Mouse (Mus musculus) megakaryocyte, embryonic 14.5 days (primary cell): Measurements from ENCODE around the gene Tbc1d14. TPM values are rescaled to one million over a fixed set of nuclear protein-coding genes. Genes with fewer than 3 reads are reported as not detected.

ENCODE experiments used
- H3K27me3 ChIP-seq: replicated peaks from 2 replicates; pipeline ENCODE3; 2012; ENCODE audit warnings: inconsistent platforms
- H3K36me3 ChIP-seq: replicated peaks from 2 replicates; pipeline ENCODE3; 2012; ENCODE audit warnings: low read length, inconsistent platforms, mixed read lengths
- H3K4me1 ChIP-seq: 2 replicates; pipeline ENCODE4 v1.6.1; 2012; ENCODE audit warnings: inconsistent platforms
- H3K4me3 ChIP-seq: replicated peaks from 2 replicates; pipeline ENCODE3; 2012; ENCODE audit warnings: moderate library complexity, mild to moderate bottlenecking, inconsistent platforms
- H3K9me3 ChIP-seq: 2 replicates; pipeline ENCODE4 v1.6.1; 2012; ENCODE audit warnings: inconsistent platforms
- FLI1 ChIP-seq: IDR thresholded peaks from 2 replicates; pipeline ENCODE4 v1.6.1; 2012; ENCODE audit warnings: low read length, inconsistent platforms, mixed read lengths
- GATA1 ChIP-seq: IDR thresholded peaks from 3 replicates; pipeline ENCODE4 v1.6.1; 2012; ENCODE audit warnings: mixed read lengths, low read length, inconsistent platforms, borderline replicate concordance
- polyA plus RNA-seq: library from polyadenylated mRNA; stranded (reverse); fragments of >175 nt; gene quantifications from 2 replicates; pipeline ENCODE4 v1.2.3, GENCODE M21; 2012; ENCODE audit warnings: low replicate concordance; ENCODE audit not compliant: insufficient read depth

Tbc1d14 gene
- polyA plus RNA-seq, 1 experiment: 7.1 TPM

DNA sequence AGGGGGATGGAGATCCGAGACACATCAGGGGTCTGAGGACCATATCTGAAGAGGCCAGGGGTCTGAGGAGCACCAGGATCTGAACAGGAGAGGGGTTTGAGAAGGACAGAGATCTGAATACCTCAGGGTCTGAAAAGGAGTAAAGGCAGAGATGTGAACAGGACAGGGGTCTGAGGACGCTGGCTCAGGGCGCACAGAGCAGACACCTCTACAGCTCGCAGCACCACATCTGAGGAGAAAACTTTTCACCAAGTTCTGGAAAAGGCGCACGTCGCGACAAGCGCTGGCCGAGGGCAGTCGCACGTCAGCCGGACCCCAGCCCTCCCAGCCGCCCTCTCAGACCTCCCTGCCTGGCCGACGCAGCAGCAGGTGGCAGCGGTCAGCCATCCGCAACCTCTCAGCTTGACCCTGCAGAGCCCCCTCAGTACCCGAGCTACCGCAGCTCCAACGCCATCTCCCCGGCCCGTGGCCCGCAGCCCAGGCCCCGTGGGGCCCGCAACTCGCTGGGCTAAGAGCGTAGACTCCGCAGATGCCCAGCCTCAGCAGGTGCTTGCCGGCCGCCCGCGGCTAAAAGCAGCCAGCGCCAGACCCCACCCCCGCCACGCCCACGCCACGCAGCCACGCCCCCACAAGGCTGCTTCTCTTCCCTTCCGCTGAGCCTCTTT lies 11.7 kb downstream of the Tbc1d14 start:
- TF ChIP-seq GATA1: no peak
- no peak for TF ChIP-seq FLI1
- Histone ChIP-seq H3K4me3 (peak overlapping the region; percentile 99), H3K36me3 (peaks cover 33% of the 10 kb centered on the region), H3K4me1 (peaks cover 82% of the 10 kb centered on the region), H3K27me3 (peaks cover 5% of the 10 kb centered on the region), H3K9me3 (no peaks in the 10 kb centered on the region)

DNA sequence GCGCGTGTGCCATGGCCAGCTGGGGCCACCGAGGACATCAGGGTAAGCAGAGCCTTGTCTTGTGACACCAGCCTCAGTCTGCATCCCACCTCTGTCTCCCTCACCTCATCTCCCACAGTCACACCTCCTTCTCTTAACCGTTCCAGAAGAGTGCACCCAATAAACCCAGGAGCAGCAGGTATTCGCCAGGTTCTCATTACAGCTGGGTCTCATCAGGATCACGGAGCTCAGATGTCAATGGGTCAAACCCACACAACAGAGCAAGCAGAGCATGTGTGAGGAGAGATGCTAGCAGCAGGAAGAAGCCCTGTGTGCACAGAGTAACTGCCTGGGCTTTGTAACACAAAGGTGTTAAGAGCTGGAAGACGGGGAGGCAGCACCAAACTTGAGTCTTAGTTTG lies 13.1 kb downstream of the Tbc1d14 start:
- Histone ChIP-seq H3K4me3 (peak overlapping the region; percentile 99), H3K27me3 (no peaks in the 10 kb centered on the region), H3K9me3 (no peaks in the 10 kb centered on the region), H3K4me1 (peaks cover 89% of the 10 kb centered on the region), H3K36me3 (peaks cover 45% of the 10 kb centered on the region)
- TF ChIP-seq FLI1: no peak
- no peak for TF ChIP-seq GATA1

DNA sequence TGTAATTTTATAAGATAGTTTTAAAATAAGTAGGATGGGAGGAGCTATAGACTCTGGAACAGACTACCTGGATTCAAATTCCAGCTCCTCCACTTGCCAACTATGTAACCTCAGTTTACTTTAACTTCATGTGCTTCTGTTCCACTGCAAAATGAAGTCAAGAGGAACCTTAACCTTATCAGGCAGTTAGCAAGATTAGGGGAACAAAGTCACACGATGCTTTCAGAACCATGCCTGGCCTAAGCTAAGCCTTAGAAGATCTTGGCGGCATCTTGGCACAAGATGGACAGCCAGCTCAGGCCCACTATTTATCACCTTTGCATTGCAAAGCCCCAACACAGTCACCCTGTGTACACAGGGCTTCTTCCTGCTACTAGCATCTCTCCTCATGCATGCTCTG lies 14.1 kb downstream of the Tbc1d14 start:
- H3K27me3 ChIP-seq: no peaks in the 10 kb centered on the region
- H3K9me3 ChIP-seq: no peaks in the 10 kb centered on the region
- TF ChIP-seq GATA1 (no peak), FLI1 (no peak)
- H3K4me3 ChIP-seq: peak overlapping the region; percentile 78
- peaks cover 45% of the 10 kb centered on the region for H3K36me3 ChIP-seq
- peaks cover 92% of the 10 kb centered on the region for H3K4me1 ChIP-seq

DNA sequence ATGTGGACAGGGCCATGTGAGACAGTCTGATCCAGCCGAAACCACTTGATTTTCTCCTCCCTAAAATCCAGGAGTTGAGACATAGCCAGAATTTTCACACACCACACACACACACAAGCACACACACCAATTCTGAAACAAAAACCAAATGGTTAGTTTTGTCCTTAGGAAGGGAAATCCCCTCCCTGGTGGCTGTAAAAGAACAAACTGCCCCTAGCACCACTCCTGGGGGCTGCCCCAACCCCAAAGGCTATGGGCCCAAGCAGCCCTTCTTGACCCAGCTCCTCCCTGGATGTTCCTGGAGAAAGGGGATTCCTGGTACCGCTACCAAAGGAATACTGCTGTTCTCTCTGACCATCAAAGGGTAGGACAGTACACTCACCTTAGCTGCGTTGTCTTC lies 16.6 kb downstream of the Tbc1d14 start:
- H3K9me3 ChIP-seq: peaks cover 3% of the 10 kb centered on the region
- peaks cover 100% of the 10 kb centered on the region for H3K4me1 ChIP-seq
- peak overlapping the region; percentile 73 for H3K4me3 ChIP-seq
- no peak for TF ChIP-seq GATA1
- no peak for TF ChIP-seq FLI1
- peaks cover 59% of the 10 kb centered on the region for H3K36me3 ChIP-seq
- no peaks in the 10 kb centered on the region for H3K27me3 ChIP-seq

GRCm38 (mm10) chr5:36575745-36576144 lies 17.3 kb downstream of the Tbc1d14 start:
- Histone ChIP-seq H3K4me1 (peaks cover 100% of the 10 kb centered on the region), H3K9me3 (peaks cover 6% of the 10 kb centered on the region), H3K4me3 (peak overlapping the region; percentile 15), H3K27me3 (no peaks in the 10 kb centered on the region), H3K36me3 (peaks cover 66% of the 10 kb centered on the region)
- no peak for TF ChIP-seq GATA1
- TF ChIP-seq FLI1: no peak

DNA sequence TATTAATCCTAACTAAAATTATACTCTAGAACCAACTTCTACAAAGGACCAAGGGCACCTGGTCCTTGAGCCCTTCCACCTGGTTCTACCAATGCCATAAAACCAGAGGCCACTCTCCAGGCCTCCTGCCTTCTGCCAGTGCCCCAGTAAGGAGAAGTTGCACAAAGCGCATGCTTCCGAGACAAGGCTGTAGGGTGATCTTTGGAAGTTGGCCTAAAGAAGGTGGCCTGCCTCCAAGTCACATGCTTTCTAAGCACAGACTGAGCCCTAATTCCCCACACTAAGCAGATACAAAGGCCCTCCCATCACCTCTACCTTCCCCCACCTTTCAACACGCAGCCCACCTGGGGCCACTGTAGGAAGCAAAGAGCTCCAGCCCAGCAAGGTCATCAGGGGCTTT lies 17.8 kb downstream of the Tbc1d14 start:
- Histone ChIP-seq H3K9me3 (peaks cover 6% of the 10 kb centered on the region), H3K4me3 (peak overlapping the region; percentile 68), H3K4me1 (peaks cover 100% of the 10 kb centered on the region), H3K27me3 (no peaks in the 10 kb centered on the region), H3K36me3 (peaks cover 72% of the 10 kb centered on the region)
- TF ChIP-seq GATA1 (no peak), FLI1 (no peak)

- H3K4me3 ChIP-seq: peak overlapping the region; percentile 86
- H3K9me3 ChIP-seq: peaks cover 6% of the 10 kb centered on the region
- no peak for TF ChIP-seq FLI1
- no peak for TF ChIP-seq GATA1
- peaks cover 75% of the 10 kb centered on the region for H3K36me3 ChIP-seq
- H3K27me3 ChIP-seq: no peaks in the 10 kb centered on the region
- peaks cover 100% of the 10 kb centered on the region for H3K4me1 ChIP-seq
Measured at GRCm38 (mm10) chr5:36574147-36574870, 18.8 kb downstream of the Tbc1d14 start.

- Histone ChIP-seq H3K4me3 (peak overlapping the region; percentile 83), H3K36me3 (peaks cover 77% of the 10 kb centered on the region), H3K9me3 (peaks cover 6% of the 10 kb centered on the region), H3K27me3 (no peaks in the 10 kb centered on the region), H3K4me1 (peaks cover 100% of the 10 kb centered on the region)
- TF ChIP-seq FLI1 (no peak), GATA1 (no peak; the same call in 2 of the 3 replicates)
Measured at GRCm38 (mm10) chr5:36573354-36573753, 19.7 kb downstream of the Tbc1d14 start.

- peaks cover 76% of the 10 kb centered on the region for H3K36me3 ChIP-seq
- no peaks in the 10 kb centered on the region for H3K27me3 ChIP-seq
- peaks cover 6% of the 10 kb centered on the region for H3K9me3 ChIP-seq
- no peak for TF ChIP-seq GATA1
- TF ChIP-seq FLI1: no peak
- H3K4me1 ChIP-seq: peaks cover 100% of the 10 kb centered on the region
- peak overlapping the region; percentile 55 for H3K4me3 ChIP-seq
Measured at GRCm38 (mm10) chr5:36571371-36571770, 21.7 kb downstream of the Tbc1d14 start.
